Mouse (Mus musculus): Measurements from ENCODE around the gene Six6. TPM values are rescaled to one million over a fixed set of nuclear protein-coding genes. Genes with fewer than 3 reads are reported as not detected.

Six6 gene
- polyA plus RNA-seq, 1 experiment from 2014 or later = not detected

DNA sequence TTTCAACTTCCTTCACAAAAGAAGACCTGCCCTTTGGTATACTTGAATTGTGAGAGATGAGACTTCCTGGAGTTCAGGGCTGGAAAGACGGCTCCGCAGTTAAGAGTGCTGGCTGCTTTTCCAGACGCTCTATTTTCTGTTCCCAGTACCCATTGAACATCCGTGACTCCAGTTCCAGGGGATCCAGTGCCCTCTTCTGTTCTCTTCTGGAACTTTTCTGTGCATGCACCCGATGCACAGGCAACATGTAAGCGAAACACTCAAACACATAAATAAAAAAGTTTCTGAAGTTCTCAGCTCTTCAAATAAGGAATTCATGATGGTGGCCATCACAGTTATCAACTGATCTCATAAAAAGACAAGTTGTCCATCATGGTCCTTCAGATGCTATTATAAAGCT is 23.1 kb downstream of the Six6 start:
- H3K9me3 ChIP-seq (replicated peaks) = no peaks in the 10 kb centered on the region
- no peak overlapping the region for H3K9ac ChIP-seq
- ATAC-seq (ENCODE audit: insufficient read depth) = no peak
- WGBS (ENCODE audit: insufficient replicate concordance) = 64% methylated on average over 6 of the region's 6 CpGs
- H3K4me2 ChIP-seq = no peak overlapping the region
- no peak overlapping the region for H3K4me3 ChIP-seq (replicated peaks)
- no peak overlapping the region for H3K27ac ChIP-seq (replicated peaks)
- H3K4me1 ChIP-seq (replicated peaks) = no peaks in the 10 kb centered on the region
- no peaks in the 10 kb centered on the region for H3K36me3 ChIP-seq (replicated peaks)
- no peaks in the 10 kb centered on the region for H3K27me3 ChIP-seq

DNA sequence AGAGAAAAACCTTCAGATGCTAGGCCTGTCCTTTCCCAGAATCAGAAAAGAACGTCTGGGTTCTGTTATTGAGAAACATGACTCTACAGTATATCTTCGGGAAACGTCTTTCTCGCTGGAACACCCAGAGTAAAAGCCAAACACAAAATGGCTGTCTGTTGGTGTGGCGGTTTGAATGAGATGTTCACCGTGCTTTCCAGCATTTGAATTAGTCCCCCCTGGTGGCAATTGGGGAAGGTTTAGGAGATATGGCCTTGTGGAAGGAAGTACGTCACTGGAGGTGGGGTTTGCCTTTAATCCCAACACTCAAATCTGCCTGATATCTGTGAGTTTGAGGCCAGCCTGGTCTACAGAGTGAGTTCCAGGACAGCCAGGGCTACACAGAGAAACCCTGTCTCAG is 27.8 kb downstream of the Six6 start:
- 66% methylated on average over 7 of the region's 7 CpGs for WGBS (ENCODE audit: insufficient replicate concordance)
- no peak for ATAC-seq (ENCODE audit: insufficient read depth)
- H3K36me3 ChIP-seq (replicated peaks) = no peaks in the 10 kb centered on the region
- no peak overlapping the region for H3K4me2 ChIP-seq
- H3K9ac ChIP-seq = no peak overlapping the region
- no peaks in the 10 kb centered on the region for H3K4me1 ChIP-seq (replicated peaks)
- H3K27ac ChIP-seq (replicated peaks) = no peak overlapping the region
- no peaks in the 10 kb centered on the region for H3K9me3 ChIP-seq (replicated peaks)
- H3K4me3 ChIP-seq (replicated peaks) = no peak overlapping the region
- no peaks in the 10 kb centered on the region; the same call in 1 of the 2 replicates for H3K27me3 ChIP-seq

DNA sequence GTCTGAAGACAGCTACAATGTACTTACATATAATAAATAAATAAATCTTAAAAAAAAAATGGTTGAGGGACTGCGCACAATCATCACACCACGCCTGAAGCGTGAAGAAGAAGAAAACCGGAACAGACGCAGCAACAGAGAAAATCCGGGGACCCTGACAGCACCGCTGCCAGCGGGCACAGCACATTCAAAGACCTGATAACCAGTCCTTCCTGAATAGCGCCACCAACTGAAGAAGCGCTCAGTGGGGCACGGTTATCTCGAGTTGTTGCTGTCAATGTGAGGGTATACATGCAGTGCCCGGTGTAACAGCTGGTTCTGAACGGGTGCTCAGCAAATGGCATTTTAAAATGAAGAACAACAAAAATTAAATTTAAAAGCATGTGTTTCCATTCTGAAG is 30.9 kb downstream of the Six6 start:
- no peaks in the 10 kb centered on the region for H3K36me3 ChIP-seq (replicated peaks)
- no peaks in the 10 kb centered on the region for H3K9me3 ChIP-seq (replicated peaks)
- H3K27me3 ChIP-seq = no peaks in the 10 kb centered on the region; the same call in 1 of the 2 replicates
- H3K4me1 ChIP-seq (replicated peaks) = no peaks in the 10 kb centered on the region
- H3K4me3 ChIP-seq (replicated peaks) = no peak overlapping the region
- 38% methylated on average over 14 of the region's 14 CpGs for WGBS (ENCODE audit: insufficient replicate concordance)
- no peak overlapping the region for H3K27ac ChIP-seq (replicated peaks)
- ATAC-seq (ENCODE audit: insufficient read depth) = no peak
- no peak overlapping the region for H3K9ac ChIP-seq
- no peak overlapping the region for H3K4me2 ChIP-seq

DNA sequence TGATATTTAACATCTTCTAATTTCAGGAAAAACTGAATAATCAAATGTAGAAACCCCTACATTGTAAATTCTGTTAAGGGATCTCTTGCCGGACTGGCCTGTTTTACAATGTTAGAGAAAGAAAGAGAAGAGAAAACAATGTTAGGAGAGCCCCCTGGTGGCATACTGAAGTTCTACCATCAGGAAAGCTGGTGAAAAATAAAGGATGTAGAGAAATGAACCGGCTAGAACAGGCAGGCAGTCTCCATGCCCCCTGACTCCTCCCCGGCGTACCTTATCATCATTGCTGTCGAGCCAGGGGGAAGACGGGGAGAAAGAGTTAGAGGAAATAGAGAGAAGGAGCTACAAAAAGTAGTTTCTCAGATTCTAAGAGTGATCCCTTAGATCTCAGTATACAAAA is 33.5 kb downstream of the Six6 start:
- Histone ChIP-seq H3K9me3 (replicated peaks) (no peaks in the 10 kb centered on the region), H3K4me2 (no peak overlapping the region), H3K27me3 (no peaks in the 10 kb centered on the region; the same call in 1 of the 2 replicates), H3K36me3 (replicated peaks) (no peaks in the 10 kb centered on the region), H3K4me3 (replicated peaks) (no peak overlapping the region), H3K4me1 (replicated peaks) (no peaks in the 10 kb centered on the region), H3K9ac (no peak overlapping the region), H3K27ac (replicated peaks) (no peak overlapping the region)
- WGBS (ENCODE audit: insufficient replicate concordance) = 4% methylated on average over 6 of the region's 6 CpGs
- no peak for ATAC-seq (ENCODE audit: insufficient read depth)

DNA sequence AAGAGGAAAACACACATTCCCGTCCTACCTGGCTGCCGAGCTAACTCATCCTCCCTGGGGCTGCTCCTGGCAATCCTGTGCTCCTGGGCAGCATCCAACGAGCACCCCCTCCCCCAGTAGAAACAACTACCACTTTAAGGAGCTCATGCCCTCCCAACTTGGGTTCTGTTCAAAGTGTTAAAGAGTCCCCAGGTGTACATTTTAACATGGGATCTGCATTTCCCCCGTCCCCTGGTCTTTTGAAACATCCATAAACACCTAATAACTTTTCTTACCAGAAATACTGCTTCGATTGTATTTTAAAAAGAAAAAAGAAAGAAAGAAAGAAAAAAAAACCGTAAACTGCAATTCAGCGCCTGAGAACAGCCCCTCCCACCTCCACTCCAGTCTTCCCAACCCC is 36.5 kb downstream of the Six6 start:
- no peak overlapping the region; the same call in 1 of the 2 replicates for H3K4me3 ChIP-seq (replicated peaks)
- 6% methylated on average over 7 of the region's 7 CpGs for WGBS (ENCODE audit: insufficient replicate concordance)
- no peak overlapping the region for H3K27ac ChIP-seq (replicated peaks)

DNA sequence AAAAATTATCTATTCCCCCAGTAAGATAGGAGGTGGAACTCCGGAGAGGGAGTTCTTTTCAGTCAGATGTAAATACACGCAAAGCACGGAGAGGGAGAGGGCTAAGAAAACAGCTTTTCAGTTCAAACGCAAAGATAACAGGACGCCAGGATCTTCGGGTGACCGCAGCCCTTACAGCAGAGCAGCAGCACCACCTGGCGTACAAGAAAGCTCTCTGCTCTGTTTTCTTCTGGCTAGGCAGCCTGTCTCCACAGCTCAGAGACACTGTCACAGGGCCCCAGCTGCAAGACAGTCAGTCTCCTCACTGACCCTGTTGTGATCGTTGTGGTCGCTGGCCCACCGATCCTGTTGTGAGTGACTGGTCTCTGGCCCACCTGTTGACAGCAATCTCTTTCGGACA is 37.0 kb downstream of the Six6 start:
- WGBS (ENCODE audit: insufficient replicate concordance) = 2% methylated on average over 12 of the region's 12 CpGs
- no peak for ATAC-seq (ENCODE audit: insufficient read depth)
- Histone ChIP-seq H3K4me2 (peak overlapping the region; percentile 49), H3K9me3 (replicated peaks) (no peaks in the 10 kb centered on the region), H3K27ac (replicated peaks) (no peak overlapping the region), H3K4me1 (replicated peaks) (no peaks in the 10 kb centered on the region), H3K4me3 (replicated peaks) (no peak overlapping the region; the same call in 1 of the 2 replicates), H3K27me3 (no peaks in the 10 kb centered on the region), H3K36me3 (replicated peaks) (no peaks in the 10 kb centered on the region), H3K9ac (no peak overlapping the region)

More for the DNA sequence above, 36.5 kb downstream of the Six6 start:
- no peaks in the 10 kb centered on the region for H3K27me3 ChIP-seq
- no peaks in the 10 kb centered on the region for H3K36me3 ChIP-seq (replicated peaks)
- H3K9me3 ChIP-seq (replicated peaks) = no peaks in the 10 kb centered on the region
- H3K9ac ChIP-seq = no peak overlapping the region
- peak overlapping the region; percentile 49 for H3K4me2 ChIP-seq
- no peaks in the 10 kb centered on the region for H3K4me1 ChIP-seq (replicated peaks)
- no peak for ATAC-seq (ENCODE audit: insufficient read depth)

DNA sequence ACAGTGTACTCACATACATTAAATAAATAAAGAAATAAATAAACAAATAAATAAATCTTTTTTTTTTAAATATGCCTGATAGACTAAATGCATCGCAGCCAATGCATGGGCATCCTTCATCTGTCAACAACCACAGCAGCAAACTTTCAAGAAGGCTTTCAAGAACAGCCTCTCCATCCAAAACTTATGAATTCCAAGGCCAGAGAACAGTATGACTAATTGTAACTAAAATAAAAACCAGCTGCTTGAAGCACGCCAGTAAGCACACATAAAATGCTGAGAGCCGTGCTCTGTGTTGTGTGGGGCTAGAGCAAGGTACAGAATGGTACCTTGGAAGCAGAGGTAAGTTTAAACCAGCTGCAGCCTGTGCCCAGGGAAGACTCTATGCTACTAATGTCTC is 38.2 kb downstream of the Six6 start:
- WGBS (ENCODE audit: insufficient replicate concordance) = 62% methylated on average over 3 of the region's 3 CpGs
- H3K4me2 ChIP-seq = no peak overlapping the region
- ATAC-seq (ENCODE audit: insufficient read depth) = no peak
- no peak overlapping the region for H3K9ac ChIP-seq
- H3K9me3 ChIP-seq (replicated peaks) = no peaks in the 10 kb centered on the region
- H3K4me3 ChIP-seq (replicated peaks) = no peak overlapping the region
- H3K27me3 ChIP-seq = 0 out of 2 replicates have a peak, but pooled peaks cover 7% of the 10 kb centered on the region
- H3K4me1 ChIP-seq (replicated peaks) = no peaks in the 10 kb centered on the region
- H3K27ac ChIP-seq (replicated peaks) = no peak overlapping the region
- H3K36me3 ChIP-seq (replicated peaks) = no peaks in the 10 kb centered on the region

DNA sequence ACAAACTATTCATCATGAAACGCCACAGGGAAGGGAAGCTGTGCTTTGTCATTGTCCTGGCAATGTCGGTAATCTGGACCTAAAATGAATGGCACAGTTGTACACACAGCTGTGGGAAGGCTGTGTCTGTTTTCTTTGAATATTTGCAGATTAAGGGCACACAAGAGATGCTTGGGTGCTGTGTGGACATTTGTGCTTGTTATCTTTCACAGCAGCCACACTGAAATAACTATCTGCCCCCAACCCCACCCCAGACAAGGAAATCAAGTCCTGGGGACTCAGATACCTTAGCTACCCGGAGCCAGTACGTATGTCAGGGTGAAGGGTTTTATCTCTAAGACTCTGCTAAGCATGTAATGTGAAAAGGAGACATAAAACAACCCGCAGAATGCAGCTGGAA is 39.5 kb downstream of the Six6 start:
- no peaks in the 10 kb centered on the region for H3K9me3 ChIP-seq (replicated peaks)
- 18% methylated on average over 5 of the region's 5 CpGs for WGBS (ENCODE audit: insufficient replicate concordance)
- H3K4me2 ChIP-seq = no peak overlapping the region
- no peaks in the 10 kb centered on the region for H3K36me3 ChIP-seq (replicated peaks)
- H3K27me3 ChIP-seq = 0 out of 2 replicates have a peak, but pooled peaks cover 7% of the 10 kb centered on the region
- no peak overlapping the region for H3K27ac ChIP-seq (replicated peaks)
- no peak overlapping the region for H3K9ac ChIP-seq
- H3K4me1 ChIP-seq (replicated peaks) = no peaks in the 10 kb centered on the region
- peak; percentile 40; the same call in 1 of the 2 replicates for ATAC-seq (ENCODE audit: insufficient read depth)
- no peak overlapping the region for H3K4me3 ChIP-seq (replicated peaks)

DNA sequence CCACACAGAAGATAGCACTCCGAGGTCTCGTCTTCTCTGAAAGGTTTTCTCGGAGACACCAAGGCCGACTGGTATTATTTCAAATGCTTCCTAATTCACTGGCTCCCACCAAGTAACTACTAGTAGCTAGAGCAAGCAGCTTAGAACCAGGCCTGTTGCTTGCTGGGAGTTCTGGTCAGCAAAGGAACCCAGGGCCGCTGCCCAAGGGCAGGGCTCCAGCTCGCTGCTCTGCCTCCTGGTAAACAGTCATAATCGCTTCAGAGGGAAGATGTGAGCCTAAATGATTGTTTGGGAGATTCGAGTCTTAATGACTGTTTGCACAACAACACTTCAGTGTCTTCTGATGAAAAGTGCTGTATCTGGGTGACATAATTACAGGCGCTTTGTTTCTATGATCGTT is 42.9 kb downstream of the Six6 start:
- Histone ChIP-seq H3K4me2 (no peak overlapping the region), H3K9me3 (replicated peaks) (no peaks in the 10 kb centered on the region), H3K9ac (no peak overlapping the region), H3K4me1 (replicated peaks) (no peaks in the 10 kb centered on the region), H3K4me3 (replicated peaks) (no peak overlapping the region), H3K36me3 (replicated peaks) (no peaks in the 10 kb centered on the region), H3K27ac (replicated peaks) (no peak overlapping the region), H3K27me3 (0 out of 2 replicates have a peak, but pooled peaks cover 7% of the 10 kb centered on the region)
- 64% methylated on average over 10 of the region's 10 CpGs for WGBS (ENCODE audit: insufficient replicate concordance)
- no peak for ATAC-seq (ENCODE audit: insufficient read depth)

DNA sequence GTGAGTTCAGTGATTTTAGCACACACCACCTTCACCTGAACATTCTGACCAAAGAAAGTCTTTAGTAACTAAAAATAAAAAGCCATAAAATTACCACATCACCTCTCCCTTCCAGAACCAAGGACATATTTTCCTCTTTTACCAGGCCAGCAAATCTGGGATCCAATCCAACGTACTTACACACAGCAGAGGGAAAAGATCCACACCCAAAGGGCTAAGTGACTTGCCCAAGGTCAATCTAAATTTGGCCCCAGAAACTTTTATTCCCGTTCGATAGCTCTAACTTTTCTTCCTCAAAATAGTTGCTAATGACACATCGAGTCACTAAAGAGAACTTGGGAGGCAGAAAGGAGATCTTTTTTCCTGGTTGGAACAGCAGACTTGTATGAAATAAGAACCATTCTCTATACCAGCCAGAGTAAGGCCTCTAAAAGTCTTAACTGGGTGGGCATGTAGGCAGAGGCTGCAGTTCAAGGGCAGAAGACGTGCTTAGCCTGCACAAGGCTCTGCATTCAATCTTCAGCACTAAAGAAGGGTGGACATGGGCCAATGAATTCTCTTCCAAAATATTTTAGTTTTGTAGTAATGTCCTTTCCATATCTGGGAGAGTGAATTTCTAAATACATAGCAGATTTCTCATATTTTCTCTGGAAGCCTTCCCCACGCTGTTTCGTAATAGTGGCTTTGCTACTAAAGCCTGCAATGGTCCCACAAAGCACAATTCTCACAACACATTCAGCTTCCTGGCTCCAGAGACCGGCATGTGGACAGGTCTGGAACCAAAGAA is 43.6 kb downstream of the Six6 start:
- Histone ChIP-seq H3K36me3 (replicated peaks) (no peaks in the 10 kb centered on the region), H3K27ac (replicated peaks) (no peak overlapping the region), H3K4me3 (replicated peaks) (no peak overlapping the region), H3K4me2 (no peak overlapping the region), H3K9ac (no peak overlapping the region), H3K9me3 (replicated peaks) (no peaks in the 10 kb centered on the region), H3K4me1 (replicated peaks) (no peaks in the 10 kb centered on the region), H3K27me3 (0 out of 2 replicates have a peak, but pooled peaks cover 7% of the 10 kb centered on the region)
- 62% methylated on average over 8 of the region's 8 CpGs for WGBS (ENCODE audit: insufficient replicate concordance)
- no peak for ATAC-seq (ENCODE audit: insufficient read depth)

Data from liver, embryonic 15.5 days (tissue).